In the genomic region with DNA sequence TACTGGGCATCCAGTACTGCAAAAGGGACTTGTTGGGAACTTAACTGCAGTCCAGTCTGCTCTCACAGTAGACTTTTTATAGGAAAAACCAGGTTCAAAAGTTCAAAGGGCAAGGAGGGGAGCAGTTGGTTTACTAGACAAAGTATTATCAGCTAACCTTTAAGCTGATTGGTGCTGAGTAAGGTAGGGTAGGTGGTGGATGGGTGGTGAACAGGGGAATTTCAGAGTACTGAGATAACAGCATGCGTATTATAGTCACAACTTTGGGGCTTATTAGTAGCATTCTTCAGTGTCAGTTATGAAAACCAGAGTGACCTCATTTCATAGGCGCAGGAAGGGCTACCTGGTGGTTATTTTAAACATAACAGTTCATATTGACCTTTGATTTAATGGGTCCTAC, we compare ENCODE assay signal across 20 mouse cellular contexts. TPM values are rescaled to one million over a fixed set of nuclear protein-coding genes. Genes with fewer than 3 reads are reported as not detected.
"Had no signal": no experiment of that assay in that cellular context is flagged by ENCODE, and none has a peak within 500 bp of the region (broad histone marks: within the 10 kb centered on the region; RNA-seq: fewer than 3 reads in every experiment).

No protein-coding gene starts in this region.

- DNase-seq: kidney, adult 8-10 months; kidney, postnatal 36 days; layer of hippocampus, adult 9-11 months; layer of hippocampus, postnatal 36 days; lung, postnatal 14 days; right cerebral cortex, postnatal 4 days; spleen, adult 18-20 months; thymus, adult 18-20 months; thymus, postnatal 25 days had no signal

- H3K27me3 ChIP-seq: limb, embryonic 13.5 days; lung, embryonic 15.5 days; neural tube, embryonic 13.5 days had no signal

- H3K27ac ChIP-seq: kidney, postnatal 0 days; limb, embryonic 13.5 days; lung, embryonic 15.5 days; macrophage; neural tube, embryonic 13.5 days had no signal

- H3K4me1 ChIP-seq: lung, embryonic 15.5 days had no signal

- H3K4me3 ChIP-seq: megakaryocyte, embryonic 14.5 days had no signal

- H3K36me3 ChIP-seq: limb, embryonic 13.5 days; lung, embryonic 15.5 days; neural tube, embryonic 13.5 days had no signal

- ATAC-seq: midbrain, embryonic 16.5 days had no signal

- H3K9ac ChIP-seq: limb, embryonic 13.5 days; lung, embryonic 15.5 days; neural tube, embryonic 13.5 days had no signal

- H3K9me3 ChIP-seq: lung, embryonic 15.5 days; neural tube, embryonic 13.5 days had no signal

RNA-seq across cellular contexts. Expression of a gene that starts 30.5 kb away (rescaled TPM):
- polyA plus RNA-seq: kidney, postnatal 0 days; limb, embryonic 13.5 days; liver, embryonic 16.5 days; lung, embryonic 15.5 days; macrophage; midbrain, embryonic 11.5 days; stomach, embryonic 14.5 days had no signal

RNA-seq across cellular contexts. Expression of a gene that starts 47.7 kb away (rescaled TPM):
- polyA plus RNA-seq: macrophage; urinary bladder, adult 2 months had no signal
